Mouse (Mus musculus) spleen, adult 10 weeks (tissue): ENCODE measurements around the gene Slc6a16. TPM values are rescaled to one million over a fixed set of nuclear protein-coding genes. Genes with fewer than 3 reads are reported as not detected.

ENCODE experiments used
- polyA plus RNA-seq: library from polyadenylated mRNA; stranded (reverse); fragments of 350-450 nt; fragmentation: Illumina TruSeq; extraction: RNeasy Lipid Tissue Mini Kit (QIAGEN cat#74804); gene quantifications from one replicate; pipeline ENCODE4 v1.2.3, GENCODE M21; 2015; ENCODE audit warnings: low replicate concordance; ENCODE audit not compliant: insufficient read depth

Gene Slc6a16
- not detected for polyA plus RNA-seq

DNA sequence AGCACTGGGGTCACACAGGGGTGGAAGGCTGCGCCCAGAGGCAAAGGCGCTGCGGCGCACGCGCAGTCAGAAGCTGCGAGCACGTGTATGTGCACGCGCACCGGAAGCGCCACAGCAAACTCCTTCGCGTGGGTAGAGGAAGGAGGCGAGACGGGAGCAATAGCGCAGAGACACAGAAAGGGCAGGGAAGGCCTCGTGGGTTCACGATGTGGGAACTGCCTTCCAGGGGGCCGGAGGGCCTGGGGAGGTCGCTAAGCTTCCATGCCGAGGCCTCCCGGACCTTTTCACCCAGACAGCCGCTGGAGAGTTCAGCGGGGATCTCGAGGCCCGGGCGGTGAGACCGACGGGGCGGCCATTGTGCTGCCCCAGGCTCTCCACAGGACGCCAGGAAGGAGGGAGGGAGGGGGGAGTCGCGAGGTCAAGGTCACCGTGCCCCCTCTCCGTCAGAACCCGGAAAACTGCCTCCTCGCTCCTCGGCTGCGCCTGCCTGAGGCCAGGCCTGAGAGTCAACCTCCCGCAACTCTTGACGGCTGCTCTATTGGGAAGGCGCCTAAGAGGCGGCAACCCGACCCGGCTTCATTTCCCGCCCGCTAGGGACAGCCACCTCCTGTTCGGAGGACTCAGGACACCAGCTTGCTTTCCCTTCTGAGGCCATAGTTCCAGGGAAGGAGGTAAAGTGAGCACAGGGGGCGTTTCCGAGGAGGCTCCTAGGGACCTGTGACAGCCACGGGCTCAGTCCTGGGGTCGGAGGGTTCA, at the start of gene Slc6a16:
Gene Slc6a16, plus strand, starts transcription at position 453 of the 756 bp plus-strand sequence.

DNA sequence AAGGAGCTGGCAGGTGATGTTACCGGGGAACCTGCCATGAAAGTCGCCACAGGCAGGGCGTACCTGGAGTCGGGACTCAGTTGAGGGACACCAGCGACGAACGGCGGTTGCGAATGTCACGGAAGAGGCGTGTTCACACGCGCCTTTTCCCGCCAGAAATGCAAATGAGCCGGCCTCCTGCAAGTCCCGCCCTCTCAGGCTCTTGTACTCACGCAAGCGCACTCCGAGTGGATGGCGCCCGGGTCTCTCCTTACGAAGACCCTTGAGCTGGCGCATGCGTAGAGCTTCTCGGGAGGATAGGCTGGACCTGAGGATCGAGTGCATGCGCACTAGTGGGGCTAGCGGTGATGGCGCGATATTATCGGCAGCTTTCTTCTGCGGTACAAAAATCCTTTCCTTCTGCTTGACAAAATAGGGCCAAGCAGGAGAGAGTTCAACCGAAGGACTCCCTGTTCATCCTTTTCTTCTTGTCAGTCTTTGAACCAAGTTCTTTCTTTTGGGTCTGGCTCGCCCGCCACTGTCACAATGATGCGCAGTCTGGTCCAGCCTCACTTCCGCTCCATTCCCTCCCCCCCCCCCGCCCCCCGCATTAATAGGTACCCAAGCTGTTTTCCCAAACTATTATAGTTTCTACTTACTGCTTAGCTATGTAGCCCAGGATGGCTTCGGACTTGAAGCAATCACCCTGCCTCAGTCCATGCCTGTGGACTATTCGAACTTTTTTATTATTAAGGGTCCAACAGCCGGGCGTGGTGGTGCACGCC, 36.3 kb upstream of the Slc6a16 start, which contains the start of gene Ccdc155:
Gene Ccdc155, minus strand, starts transcription at position 513 of the 764 bp plus-strand sequence.

DNA sequence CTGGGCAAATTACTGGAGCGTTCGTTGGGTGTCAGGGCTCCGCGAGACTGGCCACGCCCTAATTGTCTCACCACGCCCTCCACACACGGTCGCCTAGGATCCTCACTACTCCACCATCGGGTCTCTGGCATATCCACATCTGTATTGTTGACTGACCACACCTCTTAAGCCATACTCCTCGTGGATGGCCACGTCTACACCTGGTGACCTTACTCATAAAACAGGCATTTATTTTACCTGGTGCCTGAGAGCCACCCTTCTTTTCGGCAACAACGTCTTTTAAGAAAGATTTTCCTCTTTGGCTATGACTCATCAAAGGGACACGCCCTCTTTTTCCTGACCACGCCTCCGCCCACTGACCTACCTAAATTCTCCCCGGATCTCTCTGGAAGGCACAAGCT, 29.0 kb upstream of the Slc6a16 start, which contains the start of gene Dkkl1:
Gene Dkkl1, minus strand, starts transcription at position 297 of the 401 bp plus-strand sequence.

DNA sequence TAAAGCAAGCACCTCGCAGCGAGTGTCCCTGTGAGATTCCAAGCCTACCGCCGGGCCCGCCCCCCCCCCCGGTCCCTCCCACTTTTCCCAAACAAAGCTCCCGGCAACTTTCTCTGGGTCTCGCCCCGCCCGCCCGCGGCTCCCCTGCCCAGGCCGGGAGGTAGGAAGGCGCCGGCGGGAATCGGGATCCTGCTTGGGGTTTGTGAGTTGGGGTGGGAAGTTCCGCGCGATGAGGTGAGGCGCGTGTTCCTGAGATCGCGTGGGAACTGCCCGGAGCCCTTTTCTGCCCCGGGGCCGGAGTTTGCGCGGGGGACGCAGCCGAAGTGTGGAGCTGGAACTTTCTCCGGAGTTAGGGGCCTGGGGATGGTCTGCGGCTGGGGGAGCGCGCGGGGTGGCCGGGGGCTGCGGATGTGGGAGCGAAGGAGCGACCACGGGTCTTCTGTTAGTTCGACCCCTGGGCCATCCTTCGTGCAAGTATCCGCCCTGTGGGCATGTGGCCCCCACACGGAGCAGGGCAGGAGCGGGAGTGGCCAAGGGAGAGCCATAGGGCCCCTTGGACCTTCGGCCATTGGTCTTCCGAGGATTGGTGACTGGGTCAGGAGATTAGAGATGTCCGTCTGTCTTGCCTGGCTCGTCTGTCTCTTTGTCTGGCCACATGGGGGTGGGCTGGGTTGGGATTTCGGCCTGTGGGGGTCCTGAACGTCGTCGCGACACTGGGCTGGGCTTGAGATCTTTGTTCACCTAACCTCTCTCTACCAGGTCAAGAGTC, 25.0 kb upstream of the Slc6a16 start, which contains the start of gene Tead2:
Gene Tead2, plus strand, starts transcription at position 81 of the 769 bp plus-strand sequence.

DNA sequence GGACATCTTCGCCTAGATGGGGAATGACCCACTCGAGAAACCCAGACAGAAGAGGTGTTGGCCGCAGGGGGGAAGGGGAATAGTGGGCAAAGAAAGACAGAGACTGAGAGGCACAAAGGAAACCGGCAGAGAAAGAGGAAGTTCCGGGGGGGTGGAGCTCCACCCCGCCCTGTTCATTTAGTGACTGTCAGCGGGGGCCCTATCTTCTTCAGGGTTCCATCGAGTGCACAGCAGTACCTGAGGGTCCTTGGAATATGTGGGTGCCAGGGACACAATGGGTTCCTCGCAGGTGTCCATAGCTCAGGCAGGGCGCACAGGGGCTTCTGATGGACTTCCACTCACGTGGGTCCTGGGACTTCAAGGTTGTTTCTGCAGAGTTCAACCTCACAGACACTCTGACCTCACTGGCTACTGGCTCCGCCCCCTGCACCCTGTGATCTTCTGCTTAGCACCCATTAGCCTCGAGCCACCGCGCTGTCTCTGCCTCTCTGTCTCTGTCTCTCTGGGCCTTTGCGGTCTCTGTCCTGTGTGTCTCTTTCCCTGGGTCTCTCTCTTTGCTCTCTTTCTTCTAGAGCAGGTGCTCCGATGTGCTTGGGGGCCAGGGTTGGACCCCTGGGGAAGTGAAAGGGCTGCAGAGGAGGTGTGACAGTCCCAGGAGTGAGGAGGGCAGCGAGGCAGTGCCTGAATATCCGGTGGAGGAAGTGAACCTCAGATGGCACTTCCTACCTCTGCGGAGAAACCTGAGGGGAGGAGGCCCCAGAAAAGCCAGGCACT, 2.0 kb upstream of the Slc6a16 start, which contains the start of gene Cd37:
Gene Cd37, minus strand, starts transcription at position 393 of the 774 bp plus-strand sequence.

DNA sequence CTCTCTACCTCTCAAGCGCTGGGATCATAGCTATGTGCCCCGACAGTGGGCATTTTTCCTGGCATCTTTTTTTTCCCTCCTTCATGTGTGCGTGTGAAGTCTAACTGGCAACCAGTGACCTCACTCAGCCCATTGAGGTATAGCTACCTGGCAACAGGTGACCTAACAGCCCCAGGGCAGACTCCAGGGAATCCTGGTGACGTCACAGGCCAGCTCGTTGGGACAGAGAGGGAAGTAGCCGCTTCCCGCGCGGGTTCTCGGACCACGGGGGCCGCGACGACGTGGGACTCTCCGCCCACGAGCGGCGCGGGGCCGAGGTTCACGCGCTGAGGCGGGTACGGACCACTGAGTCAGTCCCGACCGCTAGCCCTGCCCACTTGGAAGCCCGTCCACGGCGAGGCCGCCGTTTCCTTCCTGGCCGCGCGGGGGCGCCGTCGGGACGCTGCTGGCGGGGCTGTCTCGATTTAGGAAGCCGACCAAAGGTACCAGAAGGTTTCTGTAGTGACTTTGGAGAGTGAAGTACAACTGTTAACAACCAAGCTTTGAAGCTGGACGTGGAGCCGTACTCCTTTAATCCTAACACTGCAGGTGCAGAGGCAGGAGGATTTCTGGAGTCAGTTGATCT, 36.4 kb downstream of the Slc6a16 start, which contains the start of gene Slc6a21:
Gene Slc6a21, plus strand, starts transcription at position 378 of the 625 bp plus-strand sequence.

Other genes starting within 250 kb of the Slc6a16 start
- gene Irf3, start 243.4 kb upstream of the Slc6a16 start, polyA plus RNA-seq: 140 TPM
- gene Bcl2l12, start 242.4 kb upstream of the Slc6a16 start, polyA plus RNA-seq: 6.8 TPM
- 22.6 TPM for gene Scaf1, start 224.7 kb upstream of the Slc6a16 start, polyA plus RNA-seq
- 30.0 TPM for gene Rras, start 223.1 kb upstream of the Slc6a16 start, polyA plus RNA-seq
- gene Prr12, start 188.2 kb upstream of the Slc6a16 start, polyA plus RNA-seq: 4.3 TPM
- 21.1 TPM for gene Nosip, start 178.7 kb upstream of the Slc6a16 start, polyA plus RNA-seq
- 3.5 TPM for gene Prrg2, start 178.4 kb upstream of the Slc6a16 start, polyA plus RNA-seq
- 9.4 TPM for gene Rcn3, start 148.9 kb upstream of the Slc6a16 start, polyA plus RNA-seq
- gene Fcgrt, start 137.2 kb upstream of the Slc6a16 start, polyA plus RNA-seq: 45.8 TPM
- 3,350 TPM for gene Rps11, start 116.6 kb upstream of the Slc6a16 start, polyA plus RNA-seq
- gene Rpl13a, start 112.3 kb upstream of the Slc6a16 start, polyA plus RNA-seq: 4,521 TPM
- not detected for gene Gm45713, start 104.9 kb upstream of the Slc6a16 start, polyA plus RNA-seq
- gene Flt3l, start 104.7 kb upstream of the Slc6a16 start, polyA plus RNA-seq: 119 TPM
- 19.7 TPM for gene Pih1d1, start 86.8 kb upstream of the Slc6a16 start, polyA plus RNA-seq
- 25.4 TPM for gene Aldh16a1, start 86.5 kb upstream of the Slc6a16 start, polyA plus RNA-seq
- not detected for gene Slc17a7, start 77.1 kb upstream of the Slc6a16 start, polyA plus RNA-seq
- gene Gfy, start 61.5 kb upstream of the Slc6a16 start, polyA plus RNA-seq: not detected
- gene Pth2, start 60.1 kb upstream of the Slc6a16 start, polyA plus RNA-seq: not detected
- 0.10 TPM for gene Ccdc155, start 36.2 kb upstream of the Slc6a16 start, polyA plus RNA-seq
- 0.99 TPM for gene Dkkl1, start 28.9 kb upstream of the Slc6a16 start, polyA plus RNA-seq
- 2.5 TPM for gene Tead2, start 25.3 kb upstream of the Slc6a16 start, polyA plus RNA-seq
- 398 TPM for gene Cd37, start 2.0 kb upstream of the Slc6a16 start, polyA plus RNA-seq
- 0.97 TPM for gene Slc6a21, start 36.4 kb downstream of the Slc6a16 start, polyA plus RNA-seq
- gene Trpm4, start 92.7 kb downstream of the Slc6a16 start, polyA plus RNA-seq: 3.5 TPM
- 0.15 TPM for gene Hrc, start 94.2 kb downstream of the Slc6a16 start, polyA plus RNA-seq
- 0.10 TPM for gene Ppfia3, start 125.9 kb downstream of the Slc6a16 start, polyA plus RNA-seq
- not detected for gene Lin7b, start 129.5 kb downstream of the Slc6a16 start, polyA plus RNA-seq
- gene Snrnp70, start 154.7 kb downstream of the Slc6a16 start, polyA plus RNA-seq: 639 TPM
- not detected for gene Kcna7, start 164.6 kb downstream of the Slc6a16 start, polyA plus RNA-seq
- not detected for gene Ntf5, start 172.6 kb downstream of the Slc6a16 start, polyA plus RNA-seq
- not detected for gene Lhb, start 179.7 kb downstream of the Slc6a16 start, polyA plus RNA-seq
- gene Gys1, start 193.8 kb downstream of the Slc6a16 start, polyA plus RNA-seq: 7.5 TPM
- gene Ruvbl2, start 197.0 kb downstream of the Slc6a16 start, polyA plus RNA-seq: 12.1 TPM
- gene Ftl1, start 218.8 kb downstream of the Slc6a16 start, polyA plus RNA-seq: 761 TPM
- gene Bax, start 225.8 kb downstream of the Slc6a16 start, polyA plus RNA-seq: 41.1 TPM
- 0.11 TPM for gene Tulp2, start 240.8 kb downstream of the Slc6a16 start, polyA plus RNA-seq
- not detected for gene Gm45808, start 245.7 kb downstream of the Slc6a16 start, polyA plus RNA-seq
- gene Dhdh, start 247.7 kb downstream of the Slc6a16 start, polyA plus RNA-seq: 6.0 TPM